Comparison of ENCODE assay signal across 9 mouse cellular contexts in genomic region chr10:122845471-122845870, GRCm38 (mm10).
DNase-seq lines count a peak whose midpoint lies in the region; ATAC-seq and TF ChIP-seq lines count a peak whose summit lies in the region.
"Had no signal": no experiment of that assay in that cellular context is flagged by ENCODE, and none has a peak within 500 bp of the region (broad histone marks: within the 10 kb centered on the region; RNA-seq: fewer than 3 reads in every experiment).

No protein-coding gene starts in this region.

- H3K9ac ChIP-seq in hindbrain, embryonic 14.5 days, result no peak overlapping the region
- no peak overlapping the region for H3K9ac ChIP-seq in kidney, embryonic 14.5 days (ENCODE audit: low read depth, low read length)
- H3K9ac ChIP-seq: lung, embryonic 14.5 days had no signal

- no peaks in the 10 kb centered on the region for H3K36me3 ChIP-seq in hindbrain, embryonic 14.5 days (replicated peaks; ENCODE audit: control insufficient read depth, insufficient read depth)
- H3K36me3 ChIP-seq in kidney, embryonic 14.5 days (ENCODE audit: control insufficient read depth, insufficient read depth, low read length), result no peaks in the 10 kb centered on the region

- DNase-seq in gastrocnemius, adult 2 months, result peak; percentile 67
- no peak for DNase-seq in gastrocnemius, postnatal 36 days
- peak; percentile 55 for DNase-seq in MN1 (ENCODE audit: low spot score)
- DNase-seq in hindbrain, embryonic 14.5 days (ENCODE audit: low spot score), result no peak
- no peak for DNase-seq in B cell, adult 2 months
- DNase-seq in spleen, adult 12 weeks (ENCODE audit: low spot score), result no peak
- DNase-seq: lung, embryonic 14.5 days had no signal

- H3K9me3 ChIP-seq in hindbrain, embryonic 14.5 days (ENCODE audit: control insufficient read depth, low read length), result no peaks in the 10 kb centered on the region
- peaks cover 5% of the 10 kb centered on the region; the same call in 1 of the 2 replicates for H3K9me3 ChIP-seq in kidney, embryonic 14.5 days (ENCODE audit: control insufficient read depth, low read length)

- H3K27me3 ChIP-seq in hindbrain, embryonic 14.5 days (ENCODE audit: control insufficient read depth, insufficient read depth, low read length), result no peaks in the 10 kb centered on the region
- H3K27me3 ChIP-seq in kidney, embryonic 14.5 days (ENCODE audit: control insufficient read depth, insufficient read depth, low read length), result no peaks in the 10 kb centered on the region

- peaks cover 8% of the 10 kb centered on the region; the same call in 1 of the 2 replicates for H3K4me1 ChIP-seq in cortical plate, adult 2 months (ENCODE audit: control insufficient read depth, insufficient read depth, low read length)
- H3K4me1 ChIP-seq in hindbrain, embryonic 14.5 days (replicated peaks; ENCODE audit: control insufficient read depth, insufficient read depth, low read length), result peaks cover 13% of the 10 kb centered on the region
- H3K4me1 ChIP-seq in kidney, embryonic 14.5 days (ENCODE audit: control insufficient read depth, insufficient read depth, low read length), result no peaks in the 10 kb centered on the region

- ATAC-seq in hindbrain, embryonic 14.5 days (ENCODE audit: low FRiP score), result no peak; the same call in 1 of the 2 replicates
- ATAC-seq in kidney, embryonic 14.5 days (ENCODE audit: low FRiP score, low TSS enrichment), result no peak

- no peak for TF ChIP-seq CTCF in gastrocnemius, adult 2 months (IDR thresholded peaks at IDR 0.05)
- TF ChIP-seq CTCF in cortical plate, adult 2 months (IDR thresholded peaks at IDR 0.05; ENCODE audit: extremely low read depth, insufficient read depth, low read length), result no peak

- no peak for TF ChIP-seq POLR2A in cortical plate, adult 2 months (IDR thresholded peaks at IDR 0.05; ENCODE audit: extremely low read depth, insufficient read depth, low read length)

- intact Hi-C loops in gastrocnemius, adult 2 months (cut with DNase I), result loop anchor here (5.0 kb wide), 1 partner anchor 47 kb away; no protein-coding TSS in a partner anchor
- intact Hi-C loops in gastrocnemius, postnatal 36 days (cut with DNase I), result no loop called here

- peak overlapping the region; percentile 88 for H3K27ac ChIP-seq in gastrocnemius, adult 2 months
- H3K27ac ChIP-seq in cortical plate, adult 2 months (ENCODE audit: insufficient read depth, low read length), result peak overlapping the region; percentile 77; the same call in 1 of the 2 replicates
- peak overlapping the region; percentile 50; the same call in 1 of the 2 replicates for H3K27ac ChIP-seq in hindbrain, embryonic 14.5 days
- H3K27ac ChIP-seq in kidney, embryonic 14.5 days (ENCODE audit: low read depth, low read length), result no peak overlapping the region

- 31% methylated on average over 7 of the region's 7 CpGs for WGBS in hindbrain, embryonic 14.5 days
- WGBS in kidney, embryonic 14.5 days, result 64% methylated on average over 7 of the region's 7 CpGs

- no peak overlapping the region for H3K4me2 ChIP-seq in hindbrain, embryonic 14.5 days (replicated peaks)
- H3K4me2 ChIP-seq in kidney, embryonic 14.5 days (replicated peaks; ENCODE audit: low read depth, low read length), result no peak overlapping the region
- H3K4me2 ChIP-seq: lung, embryonic 14.5 days had no signal

- H3K4me3 ChIP-seq in gastrocnemius, adult 2 months, result peak overlapping the region; percentile 46
- no peak overlapping the region for H3K4me3 ChIP-seq in cortical plate, adult 2 months (ENCODE audit: insufficient read depth, low read length)
- H3K4me3 ChIP-seq in hindbrain, embryonic 14.5 days (replicated peaks; ENCODE audit: low read length), result no peak overlapping the region
- no peak overlapping the region for H3K4me3 ChIP-seq in kidney, embryonic 14.5 days (ENCODE audit: low read length)

Comparison
In these comparisons a context has a peak if more than half of its experiments do, and no peak if none do; other contexts are left out.
1. DNase-seq: peak in gastrocnemius, adult 2 months (single experiment) and MN1 (single experiment); none in gastrocnemius, postnatal 36 days (0 of 2), hindbrain, embryonic 14.5 days (single experiment), B cell, adult 2 months (0 of 2) and spleen, adult 12 weeks (single experiment).